Mouse (Mus musculus) ES-CJ7 (cell line): ENCODE measurements around the gene Gm4201.
"Not testable (repeated sequence)": the region's sequence is repeated elsewhere in the genome, so short reads cannot be mapped to it uniquely, and the experiment has no call there.

Source experiments
- DNase-seq: peaks from one replicate; pipeline ENCODE4 v3.0.0; 2011; ENCODE audit warnings: low read depth, low spot score

Gm4201 gene

DNA sequence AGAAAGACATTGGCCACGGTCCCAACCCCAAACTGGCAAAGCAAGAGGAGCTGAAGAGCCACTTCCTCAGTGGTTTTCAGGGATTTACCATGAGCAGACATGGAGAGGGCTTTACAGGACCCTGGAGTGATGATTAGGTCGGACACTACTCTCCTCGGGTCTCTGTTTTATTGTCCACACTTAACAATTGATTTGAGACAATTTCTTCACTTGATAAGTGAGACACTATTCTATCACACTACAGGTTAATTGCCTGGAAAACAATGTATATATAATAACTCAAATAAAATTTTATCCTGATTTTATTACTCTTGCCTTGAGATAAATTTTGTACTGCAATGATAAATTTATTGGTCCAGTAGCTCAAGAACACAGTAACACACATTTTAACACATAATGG, at the start of gene Gm4201:
Gene Gm4201 (minus strand): TSS at position 101 of the 400 bp plus-strand sequence.
- DNase-seq = not testable (repeated sequence)

DNA sequence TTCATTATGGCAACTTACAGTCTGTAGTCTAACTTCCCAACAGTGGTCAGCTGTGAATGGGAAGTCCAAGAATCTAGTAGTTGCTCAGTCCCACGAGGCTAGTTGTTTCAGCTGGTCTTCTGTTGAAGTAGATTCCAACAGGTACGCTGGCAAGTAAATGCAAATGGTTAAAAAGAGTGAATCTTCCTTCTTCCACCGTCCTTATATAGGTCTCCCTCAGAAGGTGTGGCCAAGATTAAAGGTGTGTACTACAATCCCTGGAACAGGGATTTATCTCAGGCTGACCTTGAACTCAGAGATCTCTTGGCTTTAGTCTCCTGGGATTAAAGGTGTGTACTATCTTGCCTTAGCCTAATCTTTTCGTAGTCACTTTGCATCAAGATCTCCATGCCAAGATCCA, 22.9 kb upstream of the Gm4201 start, which contains the start of gene Gm4565:
Gene Gm4565 (minus strand): TSS at position 101 of the 400 bp plus-strand sequence.
- not testable (repeated sequence) for DNase-seq

DNA sequence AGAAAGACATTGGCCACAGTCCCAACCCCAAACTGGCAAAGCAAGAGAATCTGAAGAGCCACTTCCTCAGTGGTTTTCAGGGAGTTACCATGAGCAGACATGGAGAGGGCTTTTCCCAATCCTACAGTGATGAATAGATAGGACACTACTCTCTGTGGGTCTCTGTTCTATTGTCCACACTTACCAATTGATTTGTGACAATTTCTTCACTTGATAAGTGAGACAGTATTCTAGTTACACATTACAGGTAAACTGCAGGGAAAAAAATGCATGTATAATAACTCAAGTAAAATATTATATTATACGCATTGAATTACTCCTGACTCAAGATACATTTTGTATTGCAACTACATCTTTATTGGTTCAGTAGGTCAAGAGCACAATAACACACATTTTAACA, 30.4 kb downstream of the Gm4201 start, which contains the start of gene Gm8677:
Gene Gm8677 (minus strand): TSS at position 101 of the 400 bp plus-strand sequence.
- DNase-seq = not testable (repeated sequence)

DNA sequence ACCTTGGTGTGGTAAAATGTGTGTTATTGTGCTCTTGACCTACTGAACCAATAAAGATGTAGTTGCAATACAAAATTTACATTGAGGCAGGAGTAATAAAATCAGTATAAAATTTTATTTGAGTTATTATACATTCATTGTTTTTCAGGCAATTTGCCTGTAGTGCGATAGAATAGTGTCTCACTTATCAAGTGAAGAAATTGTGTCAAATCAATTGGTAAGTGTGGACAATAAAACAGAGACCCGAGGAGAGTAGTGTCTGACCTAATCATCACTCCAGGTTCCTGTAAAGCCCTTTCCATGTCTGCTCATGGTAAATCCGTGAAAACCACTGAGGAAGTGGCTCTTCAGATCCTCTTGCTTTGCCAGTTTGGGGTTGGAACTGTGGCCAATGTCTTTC, 42.5 kb downstream of the Gm4201 start, which contains the start of gene Vmn1r152:
Gene Vmn1r152 (plus strand): TSS at position 301 of the 400 bp plus-strand sequence.
- DNase-seq = not testable (repeated sequence)
